Mouse (Mus musculus) left cerebral cortex, adult 6 months (tissue): ENCODE data around the gene Map2k2. TPM values are rescaled to one million over a fixed set of nuclear protein-coding genes. Genes with fewer than 3 reads are reported as not detected.

Source experiments
- long read RNA-seq, 2 experiments: library from polyadenylated mRNA; unstranded; transcript quantifications; one replicate each; pipeline ENCODE4 v2.0.0; 2019 to 2020
- polyA plus RNA-seq: library from polyadenylated mRNA; unstranded; fragments of <200 nt; fragmentation: Nextera tagmentation; gene quantifications from 2 replicates; pipeline ENCODE4 v1.2.3, GENCODE M21; 2021

Map2k2 gene
- 111 and 115 TPM in 2 replicates for polyA plus RNA-seq
- long read RNA-seq, experiment 1, transcript Map2k2-202 (11 exons, 1,556 nt) = major isoform, 227 of 420 reads
- long read RNA-seq, experiment 1, transcript Map2k2-207 (11 exons, 2,405 nt) = minor isoform, 105 of 420 reads
- long read RNA-seq, experiment 1, transcript Map2k2-201 (11 exons, 1,625 nt) = minor isoform, 5 of 420 reads
- long read RNA-seq, experiment 1, partial matches to known transcripts = 7 of 420 reads
- long read RNA-seq, experiment 1, other reads (novel, unspliced or antisense) = 76 of 420 reads
- long read RNA-seq, experiment 2, transcript Map2k2-202 (11 exons, 1,556 nt) = major isoform, 106 of 196 reads
- long read RNA-seq, experiment 2, transcript Map2k2-207 (11 exons, 2,405 nt) = minor isoform, 38 of 196 reads
- long read RNA-seq, experiment 2, partial matches to known transcripts = 20 of 196 reads
- long read RNA-seq, experiment 2, other reads (novel, unspliced or antisense) = 30 of 196 reads

GRCm38 (mm10) chr10:81105565-81106112 is at the start of gene Map2k2:
Gene Map2k2 (plus strand): TSS chr10:81105915.

GRCm38 (mm10) chr10:81059603-81060543 is 45.8 kb upstream of the Map2k2 start, which contains the start of gene Sgta:
Gene Sgta (minus strand): TSS chr10:81060181.

GRCm38 (mm10) chr10:81069836-81070235 is 35.9 kb upstream of the Map2k2 start, which contains the start of gene Thop1:
Gene Thop1 (plus strand): TSS chr10:81070035.

GRCm38 (mm10) chr10:81134966-81135681 is 29.4 kb downstream of the Map2k2 start, which contains the start of gene Zbtb7a:
Gene Zbtb7a (plus strand): TSS chr10:81135220.

GRCm38 (mm10) chr10:81167200-81168086 is 61.7 kb downstream of the Map2k2 start, which contains the start of gene Pias4:
Gene Pias4 (minus strand): TSS chr10:81167923.

GRCm38 (mm10) chr10:81176466-81177271 is 71.0 kb downstream of the Map2k2 start, which contains the start of gene Eef2:
Gene Eef2 (plus strand): TSS chr10:81176631.

GRCm38 (mm10) chr10:81182336-81183333 is 76.9 kb downstream of the Map2k2 start, which contains the start of gene Dapk3:
Gene Dapk3 (plus strand): TSS chr10:81183005.

Other genes starting within 250 kb of the Map2k2 start
- gene Tmprss9, start 234.1 kb upstream of the Map2k2 start, polyA plus RNA-seq = 0.20 and 0.21 TPM in 2 replicates
- gene Timm13, start 204.9 kb upstream of the Map2k2 start, polyA plus RNA-seq = 532 and 700 TPM in 2 replicates
- gene Lmnb2, start 187.7 kb upstream of the Map2k2 start, polyA plus RNA-seq = 4.0 and 4.5 TPM in 2 replicates
- gene Gadd45b, start 175.8 kb upstream of the Map2k2 start, polyA plus RNA-seq = 18.5 and 19.5 TPM in 2 replicates
- 51.0 and 79.6 TPM in 2 replicates for gene Gng7, start 91.0 kb upstream of the Map2k2 start, polyA plus RNA-seq
- gene Diras1, start 80.3 kb upstream of the Map2k2 start, polyA plus RNA-seq = 37.8 and 61.2 TPM in 2 replicates
- 31.5 and 39.4 TPM in 2 replicates for gene Slc39a3, start 68.5 kb upstream of the Map2k2 start, polyA plus RNA-seq
- gene Sgta, start 45.7 kb upstream of the Map2k2 start, polyA plus RNA-seq = 216 and 260 TPM in 2 replicates
- 20.8 and 27.8 TPM in 2 replicates for gene Thop1, start 35.9 kb upstream of the Map2k2 start, polyA plus RNA-seq
- gene Creb3l3, start 7.0 kb upstream of the Map2k2 start, polyA plus RNA-seq = 0.36 and 0.86 TPM in 2 replicates
- gene Zbtb7a, start 29.3 kb downstream of the Map2k2 start, polyA plus RNA-seq = 93.9 and 115 TPM in 2 replicates
- 19.6 and 22.7 TPM in 2 replicates for gene Pias4, start 62.0 kb downstream of the Map2k2 start, polyA plus RNA-seq
- gene Eef2, start 70.7 kb downstream of the Map2k2 start, polyA plus RNA-seq = 720 and 722 TPM in 2 replicates
- gene Dapk3, start 77.1 kb downstream of the Map2k2 start, polyA plus RNA-seq = 1.8 and 81.3 TPM in 2 replicates
- gene 4930442H23Rik, start 77.9 kb downstream of the Map2k2 start, polyA plus RNA-seq = 0.09 TPM in 1 of 2 replicates, not detected in the other
- gene Nmrk2, start 96.1 kb downstream of the Map2k2 start, polyA plus RNA-seq = not detected in 2 replicates
- 50.9 and 79.7 TPM in 2 replicates for gene Atcay, start 124.9 kb downstream of the Map2k2 start, polyA plus RNA-seq
- 25.5 and 28.7 TPM in 2 replicates for gene Zfr2, start 127.2 kb downstream of the Map2k2 start, polyA plus RNA-seq
- 125 and 168 TPM in 2 replicates for gene Matk, start 147.0 kb downstream of the Map2k2 start, polyA plus RNA-seq
- 120 and 129 TPM in 2 replicates for gene Mrpl54, start 161.0 kb downstream of the Map2k2 start, polyA plus RNA-seq
- gene Apba3, start 161.0 kb downstream of the Map2k2 start, polyA plus RNA-seq = 20.8 and 21.3 TPM in 2 replicates
- 0.21 and 0.37 TPM in 2 replicates for gene Tjp3, start 185.7 kb downstream of the Map2k2 start, polyA plus RNA-seq
- 70.9 and 115 TPM in 2 replicates for gene Pip5k1c, start 187.0 kb downstream of the Map2k2 start, polyA plus RNA-seq
- 13.7 and 15.7 TPM in 2 replicates for gene Cactin, start 215.2 kb downstream of the Map2k2 start, polyA plus RNA-seq
- gene Tbxa2r, start 222.8 kb downstream of the Map2k2 start, polyA plus RNA-seq = 0.78 and 1.2 TPM in 2 replicates
- gene Gipc3, start 237.4 kb downstream of the Map2k2 start, polyA plus RNA-seq = 0.44 and 0.73 TPM in 2 replicates
- 24.0 and 36.0 TPM in 2 replicates for gene Hmg20b, start 244.6 kb downstream of the Map2k2 start, polyA plus RNA-seq